Mouse (Mus musculus): Measurements from ENCODE around the gene Axdnd1.
A peak's percentile ranks its signal among the peaks of the same experiment; 100 is the strongest.

Gene Axdnd1

DNA sequence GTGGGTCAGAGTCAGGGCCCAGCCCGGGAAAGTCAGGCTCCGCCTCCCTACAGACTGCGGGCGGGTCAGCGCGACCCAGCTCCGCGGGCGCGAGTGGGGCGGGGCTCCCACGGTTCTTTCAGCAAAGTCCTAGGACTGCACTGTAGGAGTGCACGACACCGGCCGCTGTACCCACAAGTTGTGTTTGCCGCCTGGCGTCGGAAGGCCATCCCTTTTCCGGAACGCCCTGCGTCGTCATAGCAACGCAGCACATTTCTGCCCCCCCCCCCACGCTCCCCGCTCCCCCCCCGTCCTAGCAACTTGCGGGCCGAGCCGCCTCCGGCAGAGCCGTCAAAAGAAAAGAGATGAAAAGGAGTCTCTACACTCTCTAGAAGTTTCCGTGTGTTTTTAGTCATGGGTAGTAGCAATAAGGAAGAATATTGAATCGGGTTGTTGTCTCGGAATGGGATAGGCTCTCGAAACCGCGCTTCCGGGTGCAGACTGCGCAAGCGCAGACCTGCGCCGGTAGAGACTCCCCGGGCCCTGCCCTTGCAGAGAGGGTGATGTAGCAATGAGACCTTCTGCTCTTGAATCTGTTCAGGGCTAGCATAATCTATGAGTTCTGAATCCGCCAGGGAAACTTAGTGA is at the start of gene Axdnd1:
TSS of gene Axdnd1 (minus strand) at position 489 of the 627 bp plus-strand sequence.
- DNase-seq (ENCODE audit: low read depth, low spot score), result peak; percentile 79

DNA sequence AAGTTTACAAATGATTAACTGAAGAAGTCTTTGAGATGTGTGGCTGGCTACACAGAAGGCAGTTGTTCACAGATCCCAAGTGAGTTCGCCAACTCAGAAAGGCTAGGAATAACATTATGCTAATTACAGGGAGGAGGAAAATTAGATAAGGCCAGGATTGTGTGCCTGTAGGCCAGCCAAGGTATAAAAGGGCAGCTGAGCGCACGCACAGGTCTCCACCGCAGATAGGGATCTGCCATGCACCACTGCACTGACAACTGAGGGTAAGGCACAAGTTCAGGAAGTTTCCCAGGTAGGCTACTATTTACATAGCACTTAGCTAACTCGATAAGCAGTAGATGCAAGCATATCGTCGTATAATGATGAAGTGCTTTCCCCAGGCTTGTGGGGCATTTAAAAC is 49.6 kb upstream of the Axdnd1 start:
- no peak for DNase-seq (ENCODE audit: low read depth, low spot score)

GRCm38 (mm10) chr1:156468576-156468975 is 47.6 kb upstream of the Axdnd1 start:
- DNase-seq (ENCODE audit: low read depth, low spot score), result no peak

DNA sequence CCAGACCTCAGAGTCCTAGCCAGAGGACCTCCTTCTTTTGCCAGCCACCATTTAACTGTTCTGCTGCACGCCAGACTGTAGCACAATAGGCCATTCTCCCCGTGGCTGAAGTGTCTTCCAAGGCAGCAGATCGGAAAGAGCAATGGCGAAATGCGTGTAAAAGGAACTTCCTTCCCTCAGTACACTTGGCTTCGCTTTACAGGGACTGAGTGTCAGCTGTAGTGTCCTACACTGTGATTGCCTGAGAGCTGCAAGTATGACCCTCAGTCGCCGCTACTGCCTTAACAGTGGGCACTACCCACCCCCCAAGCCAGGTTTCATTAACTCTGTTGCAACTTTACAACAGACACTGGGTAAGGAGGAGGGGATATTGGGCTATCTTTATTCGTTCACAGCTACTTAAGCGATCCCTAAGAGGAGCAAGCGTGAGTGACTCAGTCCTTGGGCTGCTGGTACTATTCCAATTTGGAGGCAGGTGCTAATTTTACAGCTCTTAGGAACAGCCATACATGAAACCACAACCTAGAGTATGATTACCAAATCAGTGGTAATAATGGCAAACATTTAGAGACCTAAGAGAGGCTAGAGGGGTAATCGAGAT is 46.8 kb upstream of the Axdnd1 start:
- DNase-seq (ENCODE audit: low read depth, low spot score), result no peak

GRCm38 (mm10) chr1:156464963-156465362 is 44.0 kb upstream of the Axdnd1 start:
- DNase-seq (ENCODE audit: low read depth, low spot score), result no peak

DNA sequence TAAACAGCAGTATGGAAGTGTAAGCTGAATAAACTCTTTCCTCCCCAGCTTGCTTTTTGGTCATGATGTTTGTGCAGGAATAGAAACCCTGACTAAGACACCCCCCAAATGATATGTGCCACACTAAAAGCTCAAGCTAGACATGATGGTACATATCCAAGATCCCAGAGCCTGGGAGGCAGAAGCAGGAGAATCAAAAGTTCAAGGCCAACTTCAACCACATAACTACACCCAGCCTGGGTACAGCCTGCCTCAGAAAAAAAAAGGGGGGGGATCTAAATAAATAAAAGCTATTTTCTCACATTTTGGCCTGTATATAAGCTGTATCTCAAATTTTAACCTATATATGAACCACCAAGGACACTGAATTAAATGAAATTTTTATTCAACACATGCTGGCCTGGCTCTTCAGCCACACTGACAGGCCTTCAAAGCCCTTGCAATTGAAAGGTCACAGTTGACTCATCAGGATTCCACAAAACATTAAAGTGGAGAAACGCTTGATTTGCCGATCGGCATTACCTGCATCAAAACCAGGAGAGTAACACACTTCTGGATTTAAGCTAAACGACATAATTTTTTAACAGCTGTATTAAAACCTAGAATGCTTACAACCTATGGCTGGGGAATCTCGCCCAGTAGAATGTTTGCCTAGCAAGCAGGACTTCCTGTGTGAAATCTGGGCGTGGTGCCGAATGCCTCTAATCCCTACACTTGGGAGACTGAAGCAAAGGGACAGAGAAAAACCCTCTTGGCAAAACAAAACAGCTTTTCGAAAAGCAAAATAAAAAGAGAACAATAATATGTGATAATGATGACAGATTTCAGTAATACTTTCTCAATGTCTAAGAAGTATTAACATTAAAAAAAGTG is 43.3 kb upstream of the Axdnd1 start:
- DNase-seq (ENCODE audit: low read depth, low spot score), result no peak

- DNase-seq (ENCODE audit: low read depth, low spot score), result no peak
These were observed 41.5 kb upstream of the Axdnd1 start for GRCm38 (mm10) chr1:156462273-156462991.

DNA sequence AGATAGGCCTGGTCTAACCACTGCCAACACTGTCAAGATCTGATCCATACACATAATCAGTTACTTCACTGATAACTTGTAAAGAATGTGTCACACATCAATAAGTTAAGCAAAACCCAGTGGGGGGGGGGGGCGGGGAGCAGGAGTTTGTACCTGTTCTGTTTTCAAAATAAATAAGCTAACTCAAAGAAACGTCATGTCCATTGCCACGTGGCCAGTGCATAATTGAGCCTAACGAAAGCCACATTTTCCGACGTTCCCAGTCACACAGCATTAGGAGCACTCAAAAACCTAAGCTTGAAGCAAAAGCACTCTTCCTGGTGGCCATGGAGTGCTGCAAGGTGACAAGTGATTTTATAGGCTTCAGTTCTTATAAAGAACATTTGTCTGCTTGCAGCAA is 40.1 kb upstream of the Axdnd1 start:
- no peak for DNase-seq (ENCODE audit: low read depth, low spot score)

DNA sequence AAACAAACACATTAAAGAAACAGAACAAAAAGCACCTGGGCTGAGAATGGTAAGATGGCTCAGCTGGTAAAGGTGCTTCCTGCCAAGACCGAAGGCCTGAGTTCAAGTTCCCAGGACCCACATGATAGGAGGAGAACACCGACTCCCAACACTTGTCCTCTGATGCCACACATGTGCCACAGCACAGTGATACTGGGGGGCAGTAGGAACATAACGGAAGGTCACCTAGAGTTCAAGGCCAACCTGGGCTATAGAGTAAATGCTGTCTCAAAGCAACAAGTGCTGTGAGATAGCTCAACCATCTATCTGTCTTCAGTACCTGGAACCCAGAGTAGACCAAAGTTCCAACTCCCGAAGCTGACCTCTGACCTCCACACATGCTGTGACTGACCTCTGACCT is 39.3 kb upstream of the Axdnd1 start:
- no peak for DNase-seq (ENCODE audit: low read depth, low spot score)

- DNase-seq (ENCODE audit: low read depth, low spot score), result no peak
These were observed 38.7 kb upstream of the Axdnd1 start for GRCm38 (mm10) chr1:156459690-156460089.

DNA sequence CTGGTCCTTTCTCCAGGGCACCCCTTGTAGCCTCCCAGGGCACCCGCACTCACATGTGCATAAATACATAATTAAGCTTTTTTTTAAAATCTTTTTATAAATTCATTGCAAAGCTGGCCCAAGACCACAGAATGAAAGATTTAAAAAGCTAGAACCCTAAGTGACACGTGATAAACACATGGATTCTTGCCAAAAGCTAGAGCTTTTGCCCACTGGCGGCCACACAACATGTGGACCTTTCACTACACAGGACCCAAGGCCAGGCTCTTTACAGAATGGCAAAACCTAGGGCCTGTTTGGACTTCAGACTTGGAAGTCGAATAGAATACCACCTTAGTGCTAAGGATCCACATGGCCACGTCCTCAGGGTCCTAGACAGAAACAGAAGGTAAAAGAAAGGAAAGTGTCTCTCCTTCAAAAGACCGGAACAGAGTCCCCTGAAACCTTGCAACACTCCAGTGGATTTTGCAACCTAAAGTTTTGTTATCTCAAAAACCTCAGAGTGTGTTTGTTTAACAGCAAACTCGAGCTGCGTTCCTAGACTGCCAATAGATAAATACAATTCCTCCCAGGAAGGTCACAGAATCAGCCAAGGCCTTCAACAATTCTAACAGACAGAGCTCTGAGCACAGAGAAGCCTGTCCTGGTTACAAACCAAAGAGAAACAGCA is 37.6 kb upstream of the Axdnd1 start:
- no peak for DNase-seq (ENCODE audit: low read depth, low spot score)

- no peak for DNase-seq (ENCODE audit: low read depth, low spot score)
These were observed 34.2 kb upstream of the Axdnd1 start for GRCm38 (mm10) chr1:156455005-156455758.

DNA sequence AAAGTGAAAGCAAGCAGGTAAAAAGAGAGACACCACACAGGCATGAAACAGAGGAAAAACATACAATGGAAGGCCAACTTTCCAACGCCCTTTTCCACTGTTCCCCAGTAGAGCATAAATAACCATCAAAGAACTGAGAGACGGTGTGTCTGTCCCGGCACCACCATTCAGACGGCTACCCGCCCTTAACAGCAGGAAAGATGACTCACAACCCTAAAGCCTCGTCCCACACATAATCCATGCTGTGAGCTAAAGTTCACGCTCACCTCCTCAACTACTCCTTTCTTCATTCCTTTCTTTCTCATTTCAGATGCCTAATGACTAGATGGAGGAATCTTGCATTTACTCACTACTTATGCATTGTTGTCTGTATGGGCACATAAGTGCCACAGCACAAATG is 33.4 kb upstream of the Axdnd1 start:
- DNase-seq (ENCODE audit: low read depth, low spot score), result no peak

DNA sequence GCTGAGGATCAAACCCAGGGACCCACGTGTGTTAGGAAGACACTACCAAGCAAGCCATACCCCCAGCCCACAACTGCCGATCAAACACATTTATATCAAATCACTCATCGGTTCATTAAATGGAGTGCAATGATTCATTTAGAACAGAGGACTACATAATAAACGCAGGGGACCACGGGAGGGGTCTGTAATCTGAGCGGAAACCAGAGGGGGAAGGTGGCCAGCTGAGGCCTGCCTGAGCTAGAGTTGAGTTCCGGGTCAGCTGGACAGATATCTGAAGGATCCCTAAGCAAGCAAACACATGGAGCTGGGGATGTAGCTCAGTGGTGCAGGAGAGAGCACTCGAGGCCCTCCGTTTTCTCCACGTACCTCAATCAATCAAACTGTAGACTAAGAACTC is 32.9 kb upstream of the Axdnd1 start:
- no peak for DNase-seq (ENCODE audit: low read depth, low spot score)

DNA sequence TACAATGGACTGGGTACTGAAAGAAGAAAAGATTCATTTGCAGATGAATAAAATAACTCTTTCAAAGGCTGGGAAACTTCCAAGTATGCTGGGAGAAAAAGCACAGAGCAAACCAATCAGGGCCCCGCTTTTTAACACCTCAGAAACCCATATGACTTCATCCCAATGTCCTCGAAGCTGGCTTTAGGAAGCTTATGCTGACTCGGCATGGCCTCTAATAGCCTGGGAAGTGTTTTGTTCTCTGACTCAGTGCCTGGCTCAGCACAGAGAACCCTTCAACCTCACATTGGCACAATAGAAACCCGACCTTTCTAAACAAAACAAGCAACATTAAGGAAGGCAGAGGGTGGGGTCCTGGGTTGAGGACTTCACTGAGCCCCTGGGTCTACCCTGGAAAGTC is 29.5 kb upstream of the Axdnd1 start:
- DNase-seq (ENCODE audit: low read depth, low spot score), result no peak

DNA sequence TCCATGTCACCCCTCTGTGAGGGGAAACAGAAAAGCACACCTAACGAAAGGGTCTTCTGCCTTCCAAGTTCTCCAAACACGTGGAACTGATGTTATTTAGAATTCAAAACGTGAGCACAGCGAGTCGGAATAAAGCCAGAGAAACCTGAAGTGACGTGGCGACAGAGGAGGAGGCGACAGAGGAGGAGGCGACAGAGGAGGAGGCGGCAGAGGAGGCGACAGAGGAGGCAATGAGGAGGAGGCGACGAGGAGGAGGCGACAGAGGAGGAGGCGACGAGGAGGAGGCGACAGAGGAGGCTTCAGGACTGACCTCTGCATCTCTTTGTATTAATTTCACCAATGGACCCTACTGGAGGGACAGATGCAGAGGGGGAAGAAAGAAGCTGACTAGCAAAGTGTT is 28.7 kb upstream of the Axdnd1 start:
- DNase-seq (ENCODE audit: low read depth, low spot score), result no peak

- DNase-seq (ENCODE audit: low read depth, low spot score), result no peak
These were observed 28.1 kb upstream of the Axdnd1 start for GRCm38 (mm10) chr1:156449089-156449488.

GRCm38 (mm10) chr1:156445049-156445448 is 24.1 kb upstream of the Axdnd1 start:
- no peak for DNase-seq (ENCODE audit: low read depth, low spot score)

GRCm38 (mm10) chr1:156442776-156443175 is 21.8 kb upstream of the Axdnd1 start:
- no peak for DNase-seq (ENCODE audit: low read depth, low spot score)

- no peak for DNase-seq (ENCODE audit: low read depth, low spot score)
These were observed 21.3 kb upstream of the Axdnd1 start for GRCm38 (mm10) chr1:156442266-156442665.

- no peak for DNase-seq (ENCODE audit: low read depth, low spot score)
These were observed 16.8 kb upstream of the Axdnd1 start for GRCm38 (mm10) chr1:156437726-156438125.

Data from embryo, embryonic 11.5 days (tissue).